Mouse (Mus musculus) skeletal muscle tissue, adult 2 months (tissue): ENCODE results near the gene Gm49325.
A peak's percentile ranks its signal among the peaks of the same experiment; 100 is the strongest.

ENCODE experiments used
- DNase-seq: peaks from one replicate; pipeline ENCODE4 v3.0.0-alpha.2; 2012; ENCODE audit warnings: low read depth, low spot score

Gene Gm49325

GRCm38 (mm10) chr10:77605908-77606826 lies at the start of gene Gm49325, which contains the start of gene Sumo3:
Gene Gm49325, plus strand, starts transcription at chr10:77606197.
Gene Sumo3, plus strand, starts transcription at chr10:77606097.
- peak; percentile 91 for DNase-seq

DNA sequence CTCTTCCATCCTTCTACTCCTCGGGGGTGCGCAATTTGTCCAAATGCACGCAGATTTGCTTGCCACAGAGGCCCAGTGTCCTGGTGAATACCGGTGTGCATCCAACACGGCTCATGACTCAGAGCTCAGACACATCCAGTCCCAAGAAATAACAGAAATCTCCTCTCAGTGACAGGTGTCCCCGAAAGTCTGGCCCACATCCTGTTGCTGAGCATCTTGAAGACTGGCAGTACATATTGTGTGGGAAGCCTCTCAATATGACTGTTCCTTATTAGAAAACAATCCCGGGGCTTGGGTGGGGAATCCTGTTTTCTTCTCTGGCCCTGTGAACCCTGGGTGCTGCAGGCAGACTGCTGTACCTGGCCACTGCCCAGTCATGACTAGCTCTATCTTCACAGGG lies 49.4 kb upstream of the Gm49325 start:
- no peak for DNase-seq

DNA sequence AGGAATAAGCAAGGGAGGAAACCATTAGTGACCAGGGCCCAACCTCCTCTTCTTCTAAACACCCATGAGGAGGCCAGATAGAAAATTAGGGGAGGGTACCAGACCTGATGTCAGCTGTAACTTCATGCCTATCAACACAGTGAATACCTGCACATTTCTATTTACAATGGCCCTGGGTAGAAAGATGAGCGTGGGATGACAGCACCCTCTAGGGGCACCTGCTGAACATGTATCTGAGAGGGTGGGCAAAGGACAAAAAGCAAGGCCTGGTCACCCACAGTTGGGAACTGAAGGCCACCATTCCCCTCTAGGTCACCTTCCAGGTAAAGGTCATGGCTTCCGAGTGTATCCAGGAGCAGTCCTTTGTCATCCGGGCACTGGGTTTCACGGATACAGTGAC lies 48.4 kb upstream of the Gm49325 start:
- DNase-seq: no peak

GRCm38 (mm10) chr10:77560090-77560489 lies 45.9 kb upstream of the Gm49325 start:
- no peak for DNase-seq

DNA sequence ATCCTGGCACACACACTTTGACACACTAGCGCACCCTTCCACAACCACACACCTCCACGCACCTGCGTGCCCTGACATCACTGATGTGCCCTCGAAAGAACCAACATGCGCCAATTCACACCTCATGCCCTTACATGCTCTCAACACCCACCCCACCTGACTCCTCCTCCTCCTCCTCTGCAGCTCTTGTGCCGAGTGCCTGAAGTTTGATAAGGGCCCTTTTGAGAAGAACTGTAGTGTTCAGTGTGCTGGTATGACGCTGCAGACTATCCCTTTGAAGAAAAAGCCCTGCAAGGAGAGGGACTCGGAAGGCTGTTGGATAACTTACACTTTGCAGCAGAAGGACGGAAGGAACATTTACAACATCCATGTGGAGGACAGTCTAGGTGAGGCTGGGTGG lies 45.2 kb upstream of the Gm49325 start:
- no peak for DNase-seq

- no peak for DNase-seq
Observed at GRCm38 (mm10) chr10:77561508-77561907, 44.5 kb upstream of the Gm49325 start.

- no peak for DNase-seq
Observed at GRCm38 (mm10) chr10:77565005-77565404, 41.0 kb upstream of the Gm49325 start.

GRCm38 (mm10) chr10:77566651-77567050 lies 39.3 kb upstream of the Gm49325 start:
- DNase-seq: peak; percentile 78

- DNase-seq: no peak
Observed at GRCm38 (mm10) chr10:77569481-77569880, 36.5 kb upstream of the Gm49325 start.

DNA sequence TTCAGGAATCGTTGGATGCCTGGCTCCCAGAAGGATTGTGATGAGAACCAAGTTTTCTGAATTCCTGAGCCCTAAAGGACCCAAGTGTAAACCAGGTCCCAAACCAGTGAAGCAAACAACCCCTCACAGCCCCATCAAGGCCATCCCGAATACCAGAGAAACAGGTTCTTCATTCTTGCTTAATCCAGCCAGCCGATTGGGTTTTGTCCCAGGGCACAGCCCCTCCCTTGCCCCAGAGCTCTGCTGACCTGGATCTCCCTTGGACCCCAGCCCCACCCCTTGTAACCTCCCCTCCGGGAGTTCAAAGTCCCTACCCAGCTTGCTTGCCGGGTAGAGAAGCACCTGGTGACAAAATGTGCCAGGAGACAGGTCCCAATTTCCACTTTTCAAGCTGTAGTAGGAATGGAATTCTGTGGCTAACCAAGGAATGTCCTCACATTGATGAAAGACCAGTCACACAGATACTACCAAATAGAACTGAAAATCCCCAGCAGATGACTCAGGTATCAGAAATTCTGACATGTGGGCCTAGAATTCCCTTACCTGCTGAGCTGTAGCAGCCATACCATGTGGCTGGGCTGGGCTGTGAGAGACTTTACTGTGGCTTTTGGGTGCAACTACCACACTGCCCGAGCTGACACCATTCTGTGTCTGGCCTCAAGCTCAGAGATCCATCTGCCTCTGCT lies 35.9 kb upstream of the Gm49325 start:
- DNase-seq: no peak

DNA sequence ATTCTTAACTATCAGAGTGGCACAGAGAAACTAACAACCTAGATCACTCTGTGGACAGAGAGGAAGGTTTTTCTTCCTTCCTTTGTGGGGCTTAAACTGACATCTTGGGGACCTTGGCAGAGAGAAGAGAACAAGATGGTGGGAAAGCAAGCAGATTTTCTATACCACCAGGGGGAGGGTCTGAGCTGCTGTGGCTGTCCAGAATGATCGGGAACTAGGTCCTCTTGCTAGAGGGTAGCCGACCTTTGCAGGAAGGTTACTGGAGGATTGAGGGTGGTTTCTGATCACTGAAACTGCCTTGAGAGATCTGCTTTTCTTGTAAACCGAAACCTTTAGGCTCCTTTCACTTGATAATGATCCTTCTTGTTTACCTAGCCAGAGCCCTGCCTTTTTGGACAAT lies 33.8 kb upstream of the Gm49325 start:
- no peak for DNase-seq

DNA sequence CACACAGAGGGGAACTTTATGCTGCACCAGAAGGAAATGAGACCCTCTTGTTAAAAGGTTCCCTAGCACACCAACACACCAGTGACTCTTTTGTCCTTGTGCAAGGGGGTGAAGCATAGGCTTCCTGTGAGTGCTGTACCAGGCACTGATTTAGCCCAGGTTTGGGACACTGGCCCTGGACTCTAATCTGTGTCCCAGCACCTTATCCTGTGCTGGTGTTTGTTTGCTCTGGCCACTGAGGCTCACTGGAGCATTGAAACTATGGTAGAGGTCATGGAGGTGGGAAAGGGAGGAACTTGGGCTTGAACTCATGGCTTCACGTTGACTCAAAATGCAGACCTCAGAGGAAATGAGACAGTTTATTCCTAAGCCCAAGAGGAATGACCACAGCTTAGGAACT lies 32.8 kb upstream of the Gm49325 start:
- DNase-seq: no peak

DNA sequence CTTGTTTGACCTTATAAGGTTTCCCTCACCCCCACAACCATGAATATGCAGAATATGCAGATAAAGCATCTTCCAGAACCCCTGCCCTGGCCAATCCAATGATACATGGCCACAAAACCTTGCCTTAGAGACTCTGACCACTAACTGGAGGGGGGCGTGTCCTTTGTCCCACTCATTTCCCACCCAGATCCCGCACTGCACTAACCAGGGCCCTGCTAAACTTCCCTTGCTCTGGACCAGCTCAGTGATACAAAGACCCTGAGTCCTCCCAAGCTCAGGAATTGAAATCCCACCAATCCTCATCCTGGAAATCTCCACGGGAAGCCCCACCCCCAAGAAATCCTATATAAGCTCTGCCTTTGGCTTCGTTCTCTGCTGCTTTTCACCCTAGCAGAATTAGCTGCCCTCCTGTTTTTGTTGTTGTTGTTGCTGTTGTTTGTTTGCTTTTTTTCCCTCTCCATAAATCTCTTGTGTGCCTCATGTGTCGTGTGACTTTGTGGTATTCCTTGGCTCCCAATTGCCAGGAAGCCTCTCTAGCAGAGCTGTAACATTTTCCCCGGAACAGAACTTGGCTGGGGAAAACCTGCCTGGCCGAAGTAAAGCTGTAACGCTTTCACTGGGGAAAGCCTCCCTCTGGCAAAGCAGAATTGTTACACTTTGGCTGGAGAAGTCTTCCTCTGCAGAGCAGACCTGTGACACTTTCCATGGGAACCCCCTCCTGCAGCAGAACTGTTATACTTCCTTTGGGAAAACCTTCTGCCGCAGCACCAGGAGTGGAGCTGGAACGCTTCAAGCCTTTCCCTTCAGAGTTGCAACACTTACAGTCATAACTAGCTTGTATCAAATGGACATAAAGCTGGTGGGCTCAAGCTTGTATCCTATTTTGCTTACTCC lies 25.7 kb upstream of the Gm49325 start:
- DNase-seq: no peak

GRCm38 (mm10) chr10:77581023-77581407 lies 25.0 kb upstream of the Gm49325 start:
- DNase-seq: no peak

DNA sequence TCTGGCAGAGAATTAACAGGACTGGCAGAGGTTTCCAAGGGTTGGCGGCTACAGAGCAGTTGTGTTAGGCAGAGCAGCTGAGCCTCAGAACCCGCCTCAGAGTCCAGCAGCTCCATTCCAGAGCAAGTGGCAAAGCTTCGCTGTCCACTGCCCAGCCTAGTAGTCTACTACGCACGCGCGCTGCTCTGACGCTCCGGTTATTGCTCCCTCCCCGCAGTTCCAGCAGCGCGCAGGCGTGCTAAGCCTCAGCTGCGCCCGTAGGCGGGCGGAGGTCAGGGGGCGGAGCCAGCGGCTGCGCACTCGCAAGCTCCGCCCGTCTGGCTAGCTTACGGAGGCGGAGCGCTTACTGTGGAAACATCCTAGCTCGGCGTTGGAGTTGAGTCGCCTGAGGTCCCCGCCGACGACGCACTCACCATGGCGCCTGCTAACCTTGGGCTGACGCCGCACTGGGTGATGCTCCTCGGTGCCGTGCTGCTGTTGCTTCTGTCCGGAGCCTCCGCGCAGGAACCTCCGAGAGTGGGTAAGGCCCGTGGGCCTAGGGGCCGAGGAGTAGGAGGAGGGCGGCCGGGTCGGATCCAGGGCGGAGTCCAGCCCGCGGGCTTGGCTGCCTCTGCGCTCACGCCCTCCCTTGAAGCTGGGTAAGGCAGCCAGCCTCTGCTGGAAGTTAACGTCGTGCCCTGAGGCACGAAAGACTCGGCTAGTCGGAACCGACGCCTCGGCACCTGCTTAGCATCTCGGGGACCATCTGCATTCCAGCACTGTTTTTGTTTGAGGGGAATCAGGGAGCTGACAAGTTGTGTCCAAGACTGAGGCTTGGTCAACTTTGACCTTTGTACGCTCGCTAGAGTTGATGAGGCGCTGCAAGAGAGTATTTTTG lies 24.4 kb upstream of the Gm49325 start, which contains the start of gene Pttg1ip:
Gene Pttg1ip, plus strand, starts transcription at position 313 of the 877 bp plus-strand sequence.
- DNase-seq: peak; percentile 99

- no peak for DNase-seq
Observed at GRCm38 (mm10) chr10:77582285-77582618, 23.7 kb upstream of the Gm49325 start.

DNA sequence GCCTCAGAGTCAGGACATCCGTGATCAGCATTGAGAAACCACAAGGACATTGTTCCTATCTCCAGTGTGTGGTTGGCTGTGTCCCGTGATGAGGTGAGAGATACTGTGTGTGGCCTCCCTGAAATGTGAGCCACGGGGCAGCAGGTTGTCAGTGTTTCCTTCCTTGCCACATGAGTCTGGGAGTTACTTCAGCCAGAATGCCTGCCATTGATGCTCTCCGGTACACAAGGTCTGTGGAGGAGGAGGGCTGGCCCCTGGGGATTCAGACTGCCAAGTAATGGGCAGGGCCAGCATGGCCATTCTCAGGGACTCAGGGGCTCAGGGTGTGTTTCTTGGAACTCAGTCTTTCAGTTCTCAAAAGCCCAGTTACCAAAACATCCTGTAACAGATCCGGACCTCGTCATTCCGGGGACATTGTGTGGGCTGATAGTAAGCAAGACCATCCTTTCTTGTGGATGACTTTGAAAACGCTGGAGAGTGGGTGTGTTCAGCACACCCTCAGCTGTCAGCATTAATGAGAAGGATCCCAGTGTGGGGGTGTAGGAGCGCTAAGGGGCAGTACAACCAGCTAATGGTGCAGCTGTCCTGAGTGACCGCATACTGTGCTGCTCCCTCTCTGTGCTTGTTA lies 22.1 kb upstream of the Gm49325 start:
- DNase-seq: peak; percentile 50

GRCm38 (mm10) chr10:77586637-77587036 lies 19.4 kb upstream of the Gm49325 start:
- no peak for DNase-seq

GRCm38 (mm10) chr10:77587091-77587775 lies 18.8 kb upstream of the Gm49325 start:
- DNase-seq: no peak

GRCm38 (mm10) chr10:77588036-77588435 lies 18.0 kb upstream of the Gm49325 start:
- no peak for DNase-seq
